Mouse (Mus musculus) hematopoietic multipotent progenitor cell, adult 10-12 weeks (in vitro differentiated cells): ENCODE data around the gene Lrrc8d. TPM values are rescaled to one million over a fixed set of nuclear protein-coding genes. Genes with fewer than 3 reads are reported as not detected.

Source experiments
- polyA plus RNA-seq: library from polyadenylated mRNA; stranded (reverse); fragments of >175 nt; gene quantifications from 2 replicates; pipeline ENCODE4 v1.2.3, GENCODE M21; 2012; ENCODE audit warnings: low replicate concordance

Gene Lrrc8d
- 8.2 and 17.1 TPM in 2 replicates for polyA plus RNA-seq

DNA sequence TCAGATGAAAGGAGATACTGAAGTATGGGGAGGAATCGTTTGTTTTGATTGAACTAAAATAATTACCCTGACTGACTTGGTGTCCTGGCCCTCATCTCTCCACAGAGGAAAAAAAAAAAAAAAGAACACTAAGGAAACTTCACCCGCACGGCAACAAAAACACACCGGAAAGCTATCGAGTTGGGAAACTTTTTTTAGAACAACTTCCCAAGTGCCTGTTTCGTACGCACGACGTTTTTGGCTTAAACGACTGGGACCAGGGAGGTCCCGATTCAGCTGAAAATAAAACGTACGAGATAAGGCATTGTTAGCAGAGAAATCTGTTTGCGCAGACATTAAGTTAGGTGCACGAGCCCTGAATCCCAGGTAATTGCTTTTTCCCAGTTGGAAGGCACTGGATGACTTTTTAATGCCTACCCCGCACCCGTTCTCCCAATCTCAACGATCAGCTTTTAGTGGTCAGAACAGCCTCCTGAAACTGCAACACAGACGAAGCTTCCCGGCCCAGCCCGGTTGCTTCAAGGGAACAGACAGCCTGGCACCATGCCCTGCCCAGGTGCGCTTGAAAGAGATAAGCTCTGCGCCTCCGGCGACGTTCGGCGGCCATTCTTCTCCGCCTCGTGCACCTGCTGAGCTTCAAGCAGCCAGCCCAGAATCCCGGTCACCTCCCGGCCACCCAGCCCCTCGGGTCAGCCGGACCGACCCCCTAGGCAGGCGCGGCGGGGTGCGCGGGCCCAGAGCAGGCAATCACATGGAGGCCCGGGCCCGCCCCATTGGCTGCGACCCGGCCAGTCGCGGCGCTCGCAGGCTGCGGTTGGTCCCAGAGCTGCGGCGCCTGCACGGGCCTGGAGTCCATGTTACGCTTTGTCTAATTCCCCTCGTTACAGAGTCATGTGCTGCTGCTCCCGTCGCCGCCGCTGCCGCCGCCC, at the start of gene Lrrc8d:
Lrrc8d (plus strand) TSS at position 829 of the 929 bp plus-strand sequence.

DNA sequence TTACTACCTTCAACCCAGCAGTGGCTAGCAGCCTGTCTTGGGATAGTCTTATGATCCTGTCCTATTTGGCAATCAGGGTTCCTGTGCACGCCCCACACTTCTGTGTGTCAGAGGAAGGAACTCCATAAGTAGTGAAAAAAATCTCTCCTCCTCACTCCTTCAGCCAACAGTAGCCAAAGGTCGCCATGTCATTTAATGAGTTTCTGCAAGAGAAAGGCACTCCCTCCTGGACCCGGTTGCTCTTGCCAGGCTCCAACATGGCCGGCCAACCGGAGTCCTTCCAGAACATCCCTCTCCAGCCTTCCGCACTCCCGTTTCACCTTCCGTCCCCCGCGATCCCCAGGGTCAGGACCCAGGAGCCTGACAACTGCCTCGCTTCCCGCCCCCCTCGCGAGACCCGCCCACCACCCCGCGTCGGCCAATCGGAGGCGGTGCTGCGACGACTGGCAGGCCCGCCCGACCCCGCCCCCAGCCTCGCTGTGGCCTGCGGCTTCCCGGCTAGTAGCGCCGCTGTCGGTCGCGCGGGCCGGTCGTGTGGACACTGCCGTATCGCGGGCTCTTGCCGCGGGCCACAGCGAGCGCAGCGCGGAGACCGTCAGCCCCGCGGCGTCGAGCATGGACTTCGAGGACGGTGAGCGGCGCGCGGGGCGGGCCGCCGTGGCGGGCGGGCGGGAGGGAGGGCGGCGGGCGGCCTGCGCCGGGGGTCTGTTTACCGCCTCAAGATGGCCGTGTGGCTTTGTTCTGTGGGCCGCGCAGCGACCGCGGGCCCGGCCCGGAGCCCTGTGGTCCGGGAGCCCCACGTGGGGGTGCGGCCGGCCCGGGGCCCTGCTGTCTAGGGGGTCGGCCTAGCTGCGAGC, 176.5 kb downstream of the Lrrc8d start, which contains the start of gene Zfp326:
Zfp326 (plus strand) TSS at position 498 of the 857 bp plus-strand sequence.

Other genes with a start within 250 kb of the Lrrc8d start
- gene Lrrc8c, start 180.6 kb upstream of the Lrrc8d start, polyA plus RNA-seq, result 126 and 540 TPM in 2 replicates
- gene Zfp326, start 176.6 kb downstream of the Lrrc8d start, polyA plus RNA-seq, result 7.4 and 9.9 TPM in 2 replicates